Mouse (Mus musculus): ENCODE results near the gene Mcl1. TPM values are rescaled to one million over a fixed set of nuclear protein-coding genes. Genes with fewer than 3 reads are reported as not detected.
A peak's percentile ranks its signal among the peaks of the same experiment; 100 is the strongest.

Gene Mcl1
- polyA plus RNA-seq, 1 experiment from 2014 or later = 66.8 TPM

DNA sequence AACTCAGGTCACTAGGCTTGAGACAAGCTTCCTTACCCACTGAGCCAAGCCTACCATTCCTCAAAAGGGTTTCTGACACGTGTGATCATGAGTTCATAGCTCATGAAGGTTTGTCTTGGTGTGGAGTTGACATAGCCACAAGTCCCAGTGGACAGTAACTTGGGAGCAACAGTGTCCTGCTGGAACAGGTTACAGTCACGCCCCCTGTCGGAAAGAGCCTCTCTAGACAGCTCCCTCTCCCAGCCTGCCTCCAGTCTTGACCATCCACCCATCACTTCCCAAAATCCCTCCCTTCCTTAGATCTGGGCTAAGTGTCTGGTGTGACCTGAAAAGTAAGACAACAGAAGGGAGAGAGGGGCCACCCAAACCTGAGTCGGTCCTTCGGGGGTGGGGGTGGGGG is 24.3 kb downstream of the Mcl1 start:
- DNase-seq (ENCODE audit: low spot score) (no peak), ATAC-seq (replicated peaks; ENCODE audit: low FRiP score) (no peak)
- no peaks in the 10 kb centered on the region for H3K36me3 ChIP-seq (ENCODE audit: control insufficient read depth, insufficient read depth, low read length)
- H3K27ac ChIP-seq (ENCODE audit: low read depth, low read length) = no peak overlapping the region
- WGBS = 65% methylated on average over 5 of the region's 5 CpGs
- no peaks in the 10 kb centered on the region; the same call in 1 of the 2 replicates for H3K27me3 ChIP-seq (ENCODE audit: control insufficient read depth, insufficient read depth, low read length)
- no peaks in the 10 kb centered on the region for H3K9me3 ChIP-seq (ENCODE audit: control insufficient read depth, low read length)
- H3K4me2 ChIP-seq (ENCODE audit: low read depth, low read length, severe bottlenecking) = no peak overlapping the region
- no peak overlapping the region for H3K9ac ChIP-seq (ENCODE audit: low read length)
- no peak overlapping the region for H3K4me3 ChIP-seq (ENCODE audit: low read depth, low read length)
- peaks cover 9% of the 10 kb centered on the region for H3K4me1 ChIP-seq (replicated peaks; ENCODE audit: control insufficient read depth, insufficient read depth, low read length)

DNA sequence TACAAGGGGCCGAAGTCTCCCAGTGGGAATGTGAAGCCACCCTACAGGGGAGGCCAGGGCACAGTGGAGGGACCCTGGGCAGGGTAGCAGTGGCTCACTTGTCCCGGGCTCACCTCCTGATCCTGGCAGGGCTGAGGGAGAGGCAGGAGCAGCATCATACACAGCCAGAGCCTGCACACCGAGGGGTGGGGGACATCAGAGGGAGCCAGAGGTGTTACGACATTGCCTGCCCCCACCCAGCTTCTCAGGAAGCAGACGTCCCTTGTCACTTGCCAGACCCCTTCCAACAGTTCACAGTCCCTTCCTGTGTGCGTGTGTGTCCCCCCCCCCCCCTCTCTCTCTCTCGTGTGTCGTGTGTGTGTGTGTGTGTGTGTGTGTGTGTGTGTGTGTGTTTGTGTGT is 26.3 kb downstream of the Mcl1 start:
- H3K9ac ChIP-seq (ENCODE audit: low read length) = no peak overlapping the region
- WGBS = 71% methylated on average over 5 of the region's 8 CpGs
- no peak overlapping the region for H3K4me2 ChIP-seq (ENCODE audit: low read depth, low read length, severe bottlenecking)
- no peak overlapping the region for H3K4me3 ChIP-seq (ENCODE audit: low read depth, low read length)
- H3K4me1 ChIP-seq (replicated peaks; ENCODE audit: control insufficient read depth, insufficient read depth, low read length) = peaks cover 9% of the 10 kb centered on the region
- no peak overlapping the region for H3K27ac ChIP-seq (ENCODE audit: low read depth, low read length)
- no peak for ATAC-seq (replicated peaks; ENCODE audit: low FRiP score)
- no peaks in the 10 kb centered on the region for H3K36me3 ChIP-seq (ENCODE audit: control insufficient read depth, insufficient read depth, low read length)
- no peaks in the 10 kb centered on the region for H3K9me3 ChIP-seq (ENCODE audit: control insufficient read depth, low read length)
- no peak for DNase-seq (ENCODE audit: low spot score)
- H3K27me3 ChIP-seq (ENCODE audit: control insufficient read depth, insufficient read depth, low read length) = peaks cover 2% of the 10 kb centered on the region; the same call in 1 of the 2 replicates

DNA sequence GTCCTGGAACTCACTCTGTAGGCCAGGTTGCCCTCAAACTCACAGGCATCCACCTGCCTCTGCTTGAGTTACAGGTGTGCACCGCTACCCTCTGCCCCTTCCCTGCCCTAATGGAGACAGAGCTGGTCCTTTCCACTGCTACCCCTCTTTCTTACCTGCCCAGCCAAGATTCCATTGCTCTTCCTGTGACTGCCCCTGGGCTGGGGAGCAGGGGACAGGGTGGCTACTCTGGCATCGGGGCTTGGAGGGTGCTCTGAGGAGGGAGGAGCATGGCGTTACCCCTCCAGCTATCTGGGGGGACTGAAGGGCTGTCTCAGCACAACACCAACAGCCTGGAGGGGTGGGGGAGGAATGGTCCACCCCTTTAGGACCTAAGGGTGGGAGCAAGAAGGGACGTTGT is 26.7 kb downstream of the Mcl1 start:
- 84% methylated on average over 4 of the region's 4 CpGs for WGBS
- Histone ChIP-seq H3K27me3 (ENCODE audit: control insufficient read depth, insufficient read depth, low read length) (peaks cover 2% of the 10 kb centered on the region; the same call in 1 of the 2 replicates), H3K36me3 (ENCODE audit: control insufficient read depth, insufficient read depth, low read length) (no peaks in the 10 kb centered on the region), H3K9me3 (ENCODE audit: control insufficient read depth, low read length) (no peaks in the 10 kb centered on the region), H3K4me1 (replicated peaks; ENCODE audit: control insufficient read depth, insufficient read depth, low read length) (peaks cover 9% of the 10 kb centered on the region), H3K27ac (ENCODE audit: low read depth, low read length) (no peak overlapping the region), H3K4me3 (ENCODE audit: low read depth, low read length) (no peak overlapping the region), H3K4me2 (ENCODE audit: low read depth, low read length, severe bottlenecking) (no peak overlapping the region), H3K9ac (ENCODE audit: low read length) (no peak overlapping the region)
- ATAC-seq (replicated peaks; ENCODE audit: low FRiP score) (no peak), DNase-seq (ENCODE audit: low spot score) (no peak)

DNA sequence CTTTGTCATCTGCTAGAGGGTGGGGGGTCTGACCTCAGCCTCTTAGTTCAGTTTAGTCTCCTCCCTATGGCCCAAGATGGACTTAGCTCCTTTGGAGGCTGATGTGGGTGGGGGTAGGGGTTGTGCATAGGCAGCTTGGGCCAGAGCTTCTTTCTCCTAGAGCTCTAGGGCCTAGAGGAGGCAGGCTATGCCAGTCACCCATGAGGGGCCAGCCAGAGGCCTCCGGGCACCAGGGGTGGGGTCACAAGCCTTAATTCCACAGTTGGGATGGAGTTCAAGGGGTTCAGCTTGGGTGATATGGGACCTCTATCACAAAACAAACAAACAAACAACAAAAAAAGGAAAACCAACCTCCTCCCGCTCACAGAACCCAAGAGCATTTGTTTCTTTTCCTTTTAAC is 27.1 kb downstream of the Mcl1 start:
- ATAC-seq (replicated peaks; ENCODE audit: low FRiP score) (no peak), DNase-seq (ENCODE audit: low spot score) (no peak)
- no peaks in the 10 kb centered on the region for H3K9me3 ChIP-seq (ENCODE audit: control insufficient read depth, low read length)
- no peak overlapping the region for H3K4me2 ChIP-seq (ENCODE audit: low read depth, low read length, severe bottlenecking)
- H3K27me3 ChIP-seq (ENCODE audit: control insufficient read depth, insufficient read depth, low read length) = peaks cover 2% of the 10 kb centered on the region; the same call in 1 of the 2 replicates
- no peak overlapping the region for H3K27ac ChIP-seq (ENCODE audit: low read depth, low read length)
- H3K4me1 ChIP-seq (replicated peaks; ENCODE audit: control insufficient read depth, insufficient read depth, low read length) = peaks cover 9% of the 10 kb centered on the region
- no peak overlapping the region for H3K9ac ChIP-seq (ENCODE audit: low read length)
- no peaks in the 10 kb centered on the region for H3K36me3 ChIP-seq (ENCODE audit: control insufficient read depth, insufficient read depth, low read length)
- no peak overlapping the region for H3K4me3 ChIP-seq (ENCODE audit: low read depth, low read length)
- 86% methylated on average over 2 of the region's 2 CpGs for WGBS

DNA sequence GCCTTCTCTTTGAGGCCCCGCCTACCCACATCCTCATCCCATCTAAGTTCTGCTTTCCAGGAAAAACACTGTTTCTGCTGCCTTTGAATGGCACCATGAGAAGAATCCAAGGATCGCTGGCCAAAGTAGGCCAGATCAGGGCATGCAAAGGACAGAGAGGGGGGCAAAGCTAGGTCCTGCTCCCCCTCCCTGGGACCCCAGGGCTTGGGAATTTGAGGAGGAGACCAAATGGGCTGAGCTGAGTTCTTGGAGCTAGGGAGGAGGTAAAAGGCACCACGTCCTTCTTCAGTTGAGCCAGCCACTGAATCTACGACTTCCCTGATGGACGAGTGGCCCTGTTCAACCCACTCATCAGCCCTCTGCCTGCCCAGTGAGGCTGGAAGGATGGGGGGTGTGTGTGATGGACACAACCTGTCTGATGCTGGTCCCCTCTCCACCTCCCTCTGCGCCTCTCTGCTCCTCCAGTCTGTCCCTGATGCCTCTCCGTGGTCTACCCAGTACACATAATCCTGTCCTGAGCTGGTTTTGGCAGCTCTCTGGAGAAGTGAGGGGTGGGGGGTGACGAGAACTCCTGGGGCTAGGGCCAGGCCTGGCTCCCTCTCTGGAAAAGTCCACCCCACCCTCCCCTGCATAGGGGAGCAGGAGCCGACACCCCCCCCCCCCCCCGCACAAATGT is 28.0 kb downstream of the Mcl1 start:
- Histone ChIP-seq H3K4me2 (ENCODE audit: low read depth, low read length, severe bottlenecking) (no peak overlapping the region), H3K36me3 (ENCODE audit: control insufficient read depth, insufficient read depth, low read length) (no peaks in the 10 kb centered on the region), H3K4me1 (replicated peaks; ENCODE audit: control insufficient read depth, insufficient read depth, low read length) (peaks cover 9% of the 10 kb centered on the region), H3K9me3 (ENCODE audit: control insufficient read depth, low read length) (no peaks in the 10 kb centered on the region), H3K27me3 (ENCODE audit: control insufficient read depth, insufficient read depth, low read length) (peaks cover 2% of the 10 kb centered on the region; the same call in 1 of the 2 replicates), H3K27ac (ENCODE audit: low read depth, low read length) (no peak overlapping the region), H3K4me3 (ENCODE audit: low read depth, low read length) (no peak overlapping the region), H3K9ac (ENCODE audit: low read length) (no peak overlapping the region)
- ATAC-seq (replicated peaks; ENCODE audit: low FRiP score) (peak; percentile 39; the same call in 1 of the 2 replicates), DNase-seq (ENCODE audit: low spot score) (no peak)
- WGBS = 37% methylated on average over 9 of the region's 10 CpGs

DNA sequence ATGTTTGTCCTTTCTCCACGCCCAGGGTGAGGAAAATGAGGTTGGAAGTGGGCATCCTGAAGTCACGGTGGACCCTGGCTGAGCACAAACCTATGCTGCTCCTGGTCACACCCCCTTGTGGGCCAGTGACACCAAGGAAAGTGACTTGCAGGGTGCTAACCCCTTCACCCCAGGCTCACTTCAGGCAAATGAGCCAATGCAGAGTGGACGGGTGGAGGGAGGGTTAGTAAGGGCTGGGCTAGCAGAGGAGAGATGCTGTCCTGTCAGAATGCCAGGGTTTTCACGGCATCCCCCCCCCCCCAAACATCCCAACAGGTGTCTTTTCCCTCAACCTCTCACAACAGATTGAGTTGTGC is 28.6 kb downstream of the Mcl1 start:
- Histone ChIP-seq H3K9me3 (ENCODE audit: control insufficient read depth, low read length) (no peaks in the 10 kb centered on the region), H3K27me3 (ENCODE audit: control insufficient read depth, insufficient read depth, low read length) (peaks cover 2% of the 10 kb centered on the region; the same call in 1 of the 2 replicates), H3K4me2 (ENCODE audit: low read depth, low read length, severe bottlenecking) (peak overlapping the region; percentile 69), H3K27ac (ENCODE audit: low read depth, low read length) (no peak overlapping the region), H3K9ac (ENCODE audit: low read length) (peak overlapping the region; percentile 37; the same call in 1 of the 2 replicates), H3K4me1 (replicated peaks; ENCODE audit: control insufficient read depth, insufficient read depth, low read length) (peaks cover 9% of the 10 kb centered on the region), H3K36me3 (ENCODE audit: control insufficient read depth, insufficient read depth, low read length) (no peaks in the 10 kb centered on the region), H3K4me3 (ENCODE audit: low read depth, low read length) (peak overlapping the region; percentile 25)
- DNase-seq (ENCODE audit: low spot score) = no peak
- WGBS = 10% methylated on average over 4 of the region's 4 CpGs
- ATAC-seq (replicated peaks; ENCODE audit: low FRiP score) = peak; percentile 35

DNA sequence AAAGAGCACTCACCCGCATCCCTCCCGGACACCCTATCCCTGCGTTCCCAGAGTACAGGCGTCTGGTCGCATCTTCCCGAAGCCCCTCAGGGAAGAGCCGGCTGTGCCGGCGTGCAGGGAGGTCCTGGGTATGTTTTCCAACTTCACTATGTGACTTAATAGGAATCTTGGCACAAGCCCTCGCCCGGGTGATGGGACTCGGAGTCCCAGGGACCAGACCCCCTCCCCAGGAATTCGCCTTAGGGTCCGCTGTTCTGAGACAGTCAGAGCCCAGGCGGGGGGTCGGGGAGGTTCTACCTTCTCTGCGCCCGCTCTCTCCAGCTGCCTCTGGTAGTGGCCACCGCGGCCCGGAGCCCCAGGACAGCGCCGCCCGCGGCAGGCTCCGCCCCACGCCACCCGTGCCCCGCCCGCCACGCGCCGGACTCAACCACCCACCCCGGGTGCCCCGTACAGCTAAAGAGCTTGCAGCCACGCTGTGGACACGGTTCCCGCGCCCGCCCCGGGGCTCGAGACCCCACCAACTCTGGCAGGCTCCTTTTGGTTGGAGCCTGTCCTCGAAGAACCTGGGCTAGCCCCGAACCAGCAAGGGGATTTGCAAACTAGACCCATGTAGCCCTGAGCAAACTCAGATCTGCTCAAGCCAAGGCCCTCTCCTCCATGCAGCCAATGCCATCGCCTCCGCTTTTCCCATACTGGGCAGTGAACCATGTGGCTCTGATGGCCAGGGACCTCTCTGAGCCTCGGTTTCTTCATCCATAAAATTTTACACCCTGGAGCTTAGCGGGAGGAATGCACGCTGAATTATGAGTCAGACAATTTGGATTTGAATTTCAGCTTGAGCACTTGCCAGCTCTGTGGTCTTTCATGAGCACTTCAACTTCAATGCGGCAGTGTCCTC is 29.2 kb downstream of the Mcl1 start, which contains the start of gene Adamtsl4:
Gene Adamtsl4 (minus strand): TSS at position 394 of the 898 bp plus-strand sequence.
- Histone ChIP-seq H3K27ac (ENCODE audit: low read depth, low read length) (no peak within 1 kb of the TSS), H3K36me3 (ENCODE audit: control insufficient read depth, insufficient read depth, low read length) (no peaks in the 10 kb centered on the region), H3K4me3 (ENCODE audit: low read depth, low read length) (peak within 1 kb of the TSS; percentile 25), H3K27me3 (ENCODE audit: control insufficient read depth, insufficient read depth, low read length) (peaks cover 2% of the 10 kb centered on the region; the same call in 1 of the 2 replicates), H3K4me2 (ENCODE audit: low read depth, low read length, severe bottlenecking) (peak within 1 kb of the TSS; percentile 69), H3K9me3 (ENCODE audit: control insufficient read depth, low read length) (no peaks in the 10 kb centered on the region), H3K9ac (ENCODE audit: low read length) (peak within 1 kb of the TSS; percentile 37), H3K4me1 (replicated peaks; ENCODE audit: control insufficient read depth, insufficient read depth, low read length) (peaks cover 9% of the 10 kb centered on the region)
- WGBS = 6% methylated on average over 48 of the region's 50 CpGs
- ATAC-seq (replicated peaks; ENCODE audit: low FRiP score) = peak; percentile 70
- peak; percentile 74 for DNase-seq (ENCODE audit: low spot score)

DNA sequence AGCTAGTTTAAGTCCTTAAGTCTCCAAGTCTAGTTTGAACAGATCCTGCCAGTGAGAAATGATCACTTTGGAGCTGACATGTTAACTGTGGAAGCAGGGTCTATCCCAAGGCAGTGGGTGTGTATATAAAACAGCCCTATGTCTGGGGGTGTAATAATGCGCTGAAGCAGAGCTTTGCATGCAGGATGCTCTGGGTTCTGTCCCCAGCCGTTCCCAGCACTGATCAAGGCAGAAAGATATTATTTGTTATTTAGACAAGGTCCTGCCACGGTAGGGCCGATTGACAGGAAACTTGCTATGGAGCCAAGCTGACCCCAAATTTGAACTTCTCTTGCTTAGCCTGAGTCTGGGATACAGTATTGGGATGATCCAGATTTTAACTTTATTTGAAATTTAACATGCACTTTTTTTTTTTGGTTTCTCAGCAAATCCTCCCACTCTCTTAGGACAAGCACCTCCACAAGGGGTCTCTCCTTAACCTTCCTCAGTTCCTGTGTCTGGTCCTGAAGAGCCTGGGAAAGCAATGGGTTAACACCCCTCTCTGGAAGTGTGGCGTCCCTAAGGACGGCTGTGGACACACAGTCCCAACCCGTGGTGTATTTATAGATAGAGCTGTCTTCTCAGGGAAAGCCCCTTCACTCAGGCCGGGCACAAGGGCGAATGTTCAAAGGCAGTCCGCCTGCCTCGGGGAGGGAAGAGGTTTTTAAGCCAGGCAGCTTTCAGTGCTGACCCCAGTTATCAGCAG is 30.8 kb downstream of the Mcl1 start:
- H3K36me3 ChIP-seq (ENCODE audit: control insufficient read depth, insufficient read depth, low read length) = no peaks in the 10 kb centered on the region
- H3K4me1 ChIP-seq (replicated peaks; ENCODE audit: control insufficient read depth, insufficient read depth, low read length) = peaks cover 9% of the 10 kb centered on the region
- no peak overlapping the region for H3K4me3 ChIP-seq (ENCODE audit: low read depth, low read length)
- ATAC-seq (replicated peaks; ENCODE audit: low FRiP score) (no peak), DNase-seq (ENCODE audit: low spot score) (no peak)
- no peaks in the 10 kb centered on the region for H3K9me3 ChIP-seq (ENCODE audit: control insufficient read depth, low read length)
- no peak overlapping the region for H3K9ac ChIP-seq (ENCODE audit: low read length)
- H3K4me2 ChIP-seq (ENCODE audit: low read depth, low read length, severe bottlenecking) = no peak overlapping the region
- WGBS = 41% methylated on average over 11 of the region's 11 CpGs
- H3K27ac ChIP-seq (ENCODE audit: low read depth, low read length) = no peak overlapping the region
- H3K27me3 ChIP-seq (ENCODE audit: control insufficient read depth, insufficient read depth, low read length) = peaks cover 2% of the 10 kb centered on the region; the same call in 1 of the 2 replicates
